Mouse (Mus musculus) ES-E14 (cell line): ENCODE measurements around the gene Dpysl4. TPM values are rescaled to one million over a fixed set of nuclear protein-coding genes. Genes with fewer than 3 reads are reported as not detected.

Experiments
- DNase-seq: peaks from one replicate; pipeline ENCODE4 v3.0.0-alpha.2; 2013; ENCODE audit warnings: low read depth, low spot score
- H3K27ac ChIP-seq: 2 replicates; pipeline ENCODE4 v1.5.1; 2012; ENCODE audit warnings: low read depth, mild to moderate bottlenecking, low read length, moderate library complexity, mixed read lengths; ENCODE audit not compliant: poor library complexity, insufficient read depth, severe bottlenecking
- H3K36me3 ChIP-seq: 2 replicates; pipeline ENCODE4 v1.6.1; 2012; ENCODE audit warnings: mild to moderate bottlenecking, low read length, moderate library complexity, mixed read lengths; ENCODE audit not compliant: control insufficient read depth, poor library complexity, insufficient read depth, severe bottlenecking
- H3K4me1 ChIP-seq, 2 experiments: fragments of 150-350 bp in 1 of 2; sonication (generic) in 1 of 2; 2 replicates each; pipeline ENCODE4 v1.6.1; 2012; ENCODE audit warnings: low read length in 2 of 2, mild to moderate bottlenecking in 1 of 2, mixed read lengths in 1 of 2; ENCODE audit not compliant: control insufficient read depth in 2 of 2, insufficient read depth in 2 of 2, poor library complexity in 1 of 2
- H3K4me3 ChIP-seq, 2 experiments: fragments of 150-350 bp in 1 of 2; sonication (generic) in 1 of 2; 2 replicates each; pipeline ENCODE4 v1.5.1; 2012; ENCODE audit warnings: low read length in 2 of 2, low read depth in 1 of 2, mild to moderate bottlenecking in 1 of 2, mixed read lengths in 1 of 2; ENCODE audit not compliant: insufficient read depth in 1 of 2, poor library complexity in 1 of 2, severe bottlenecking in 1 of 2
- H3K9ac ChIP-seq: 2 replicates; pipeline ENCODE4 v1.6.1; 2012; ENCODE audit warnings: low read depth, mild to moderate bottlenecking, low read length, mixed read lengths; ENCODE audit not compliant: poor library complexity, insufficient read depth, severe bottlenecking
- H3K9me3 ChIP-seq: fragments of 150-350 bp; sonication (generic); 2 replicates; pipeline ENCODE4 v1.6.1; 2012; ENCODE audit warnings: low read depth, mild to moderate bottlenecking, low read length; ENCODE audit not compliant: control insufficient read depth, insufficient read depth
- CHD2 ChIP-seq: IDR thresholded peaks from 2 replicates; pipeline ENCODE4 v1.6.1; 2014; ENCODE audit warnings: mild to moderate bottlenecking, low read depth, low read length, inconsistent platforms
- HCFC1 ChIP-seq: IDR thresholded peaks from 2 replicates; pipeline ENCODE4 v1.6.1; 2012; ENCODE audit warnings: low read length, inconsistent platforms, borderline replicate concordance; ENCODE audit not compliant: insufficient read depth
- MAFK ChIP-seq: IDR thresholded peaks from 2 replicates; pipeline ENCODE4 v1.6.1; 2014; ENCODE audit warnings: mild to moderate bottlenecking, low read depth, low read length, inconsistent platforms; ENCODE audit not compliant: insufficient read depth
- ZC3H11A ChIP-seq: IDR thresholded peaks from 2 replicates; pipeline ENCODE4 v1.6.1; 2012; ENCODE audit warnings: low read depth, mild to moderate bottlenecking, inconsistent platforms, low read length, borderline replicate concordance
- ZNF384 ChIP-seq: IDR thresholded peaks from 2 replicates; pipeline ENCODE4 v1.6.1; 2012; ENCODE audit warnings: low read depth, low read length, inconsistent platforms
- in situ Hi-C, 2 experiments: fragments of 600-800 bp; cut with MboI; formaldehyde crosslinking; loops; one replicate each; pipeline ENCODE4 v1.15.1; 2025; ENCODE audit warnings: low sequenced_read_pairs in 2 of 2, inconsistent platforms in 1 of 2; ENCODE audit not compliant: unreplicated experiment in 2 of 2
- total RNA-seq: library from RNA; depleted of rRNA; stranded (reverse); fragments of 300-350 nt; gene quantifications from 2 replicates; pipeline ENCODE4 v1.2.3, GENCODE M21; 2012

Dpysl4 gene
- total RNA-seq, 1 experiment: 4.5 TPM

DNA sequence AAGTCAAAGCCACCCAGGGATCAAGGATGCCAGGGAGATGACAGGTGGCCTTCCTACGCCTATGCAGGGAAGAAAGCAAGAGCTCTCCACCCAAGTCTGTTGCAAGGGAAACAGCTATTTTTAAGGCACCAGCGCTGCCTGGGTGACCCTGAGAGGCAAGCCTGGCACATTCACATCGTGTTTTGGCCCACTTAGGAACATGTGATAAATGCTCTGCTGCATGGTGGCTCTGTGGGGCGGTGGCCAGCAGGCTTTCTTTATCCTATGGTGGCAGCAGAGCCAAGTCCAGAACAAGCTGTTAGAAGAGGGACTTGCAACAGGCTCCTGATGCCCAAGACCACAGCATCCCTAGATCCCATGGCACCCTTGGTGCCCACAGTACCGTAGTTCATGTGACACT, 49.4 kb downstream of the Dpysl4 start:
- no peak overlapping the region for H3K4me3 ChIP-seq
- H3K36me3 ChIP-seq: no peaks in the 10 kb centered on the region
- no peak overlapping the region for H3K27ac ChIP-seq
- no peaks in the 10 kb centered on the region for H3K9me3 ChIP-seq
- no peak for TF ChIP-seq MAFK
- no peak for TF ChIP-seq ZNF384
- no peak for TF ChIP-seq HCFC1
- TF ChIP-seq ZC3H11A: no peak
- no peak for TF ChIP-seq CHD2
- no peak for DNase-seq
- in situ Hi-C loops: no loop called here
- H3K9ac ChIP-seq: no peak overlapping the region
- H3K4me1 ChIP-seq: no peaks in the 10 kb centered on the region

DNA sequence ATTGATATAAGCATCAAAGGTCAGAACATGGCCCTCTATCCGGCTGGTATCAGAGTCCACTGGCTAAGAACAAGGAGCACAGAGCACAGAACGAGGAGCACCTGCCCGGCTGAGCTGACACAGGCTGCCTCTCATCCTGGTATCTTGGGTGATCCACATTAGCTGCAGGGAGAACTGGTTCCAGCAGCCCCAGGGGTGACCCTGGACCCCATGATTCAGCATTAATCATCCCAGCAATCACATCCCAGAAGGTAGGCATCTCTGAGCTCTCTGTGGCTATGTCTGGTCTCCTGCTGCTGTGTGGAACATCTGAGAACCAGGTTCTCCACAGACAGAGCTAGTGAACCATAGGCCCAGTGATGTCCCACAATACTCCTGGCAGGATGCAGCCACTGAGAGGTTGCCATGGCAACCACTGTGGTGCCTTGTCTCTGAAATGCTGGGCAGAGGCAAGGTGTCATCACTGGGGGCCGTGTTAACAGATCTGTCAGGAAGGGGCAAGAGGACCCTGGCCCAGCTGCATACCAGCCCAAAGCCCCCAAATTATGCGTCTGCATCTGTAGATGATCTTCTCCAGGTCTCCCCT, 51.2 kb downstream of the Dpysl4 start:
- Histone ChIP-seq H3K4me3 (no peak overlapping the region), H3K36me3 (no peaks in the 10 kb centered on the region), H3K9me3 (no peaks in the 10 kb centered on the region), H3K4me1 (no peaks in the 10 kb centered on the region), H3K27ac (no peak overlapping the region), H3K9ac (no peak overlapping the region)
- in situ Hi-C loops: no loop called here
- no peak for DNase-seq
- TF ChIP-seq ZC3H11A (no peak), ZNF384 (no peak), CHD2 (no peak), MAFK (no peak), HCFC1 (no peak)

GRCm38 (mm10) chr7:139139921-139140461, 54.2 kb downstream of the Dpysl4 start:
- no peak overlapping the region for H3K9ac ChIP-seq

GRCm38 (mm10) chr7:139143785-139144184, 58.0 kb downstream of the Dpysl4 start:
- Histone ChIP-seq H3K4me3 (no peak overlapping the region), H3K27ac (no peak overlapping the region), H3K9me3 (no peaks in the 10 kb centered on the region), H3K4me1 (no peaks in the 10 kb centered on the region), H3K36me3 (no peaks in the 10 kb centered on the region), H3K9ac (no peak overlapping the region)
- DNase-seq: no peak
- TF ChIP-seq ZC3H11A: no peak
- TF ChIP-seq MAFK: no peak
- no peak for TF ChIP-seq CHD2
- TF ChIP-seq HCFC1: no peak
- TF ChIP-seq ZNF384: no peak
- in situ Hi-C loops: no loop called here

More at GRCm38 (mm10) chr7:139139921-139140461, 54.2 kb downstream of the Dpysl4 start:
- Histone ChIP-seq H3K4me1 (no peaks in the 10 kb centered on the region), H3K4me3 (no peak overlapping the region), H3K27ac (no peak overlapping the region), H3K9me3 (no peaks in the 10 kb centered on the region), H3K36me3 (no peaks in the 10 kb centered on the region)
- in situ Hi-C loops: no loop called here
- TF ChIP-seq CHD2 (no peak), ZNF384 (no peak), ZC3H11A (no peak), MAFK (no peak), HCFC1 (no peak)
- peak; percentile 57 for DNase-seq

- no peaks in the 10 kb centered on the region for H3K9me3 ChIP-seq
Observed at GRCm38 (mm10) chr7:139145891-139146290, 60.1 kb downstream of the Dpysl4 start.

More at GRCm38 (mm10) chr7:139145891-139146290, 60.1 kb downstream of the Dpysl4 start:
- no peak for DNase-seq
- Histone ChIP-seq H3K4me1 (no peaks in the 10 kb centered on the region), H3K4me3 (no peak overlapping the region), H3K9ac (no peak overlapping the region), H3K27ac (no peak overlapping the region), H3K36me3 (no peaks in the 10 kb centered on the region)
- in situ Hi-C loops: no loop called here
- TF ChIP-seq ZC3H11A (no peak), MAFK (no peak), ZNF384 (no peak), CHD2 (no peak), HCFC1 (no peak)
